Mouse (Mus musculus) olfactory bulb, adult 2 months (tissue): ENCODE measurements around the gene Slc25a41.

ENCODE experiments used
- CTCF ChIP-seq: fragments of 200-500 bp; IDR thresholded peaks from 2 replicates; pipeline ENCODE4 v1.5.1; 2012; ENCODE audit warnings: low read depth, mild to moderate bottlenecking, low read length, moderate library complexity; ENCODE audit not compliant: insufficient read depth
- POLR2A ChIP-seq: fragments of 200-500 bp; IDR thresholded peaks from 2 replicates; pipeline ENCODE4 v1.6.1; 2012; ENCODE audit warnings: mild to moderate bottlenecking, low read depth, low read length, moderate library complexity; ENCODE audit not compliant: insufficient read depth

GRCm38 (mm10) chr17:57062011-57062521, 20.6 kb upstream of the Slc25a41 start:
- TF ChIP-seq CTCF (no peak), POLR2A (no peak)
